Mouse (Mus musculus): ENCODE measurements around the gene Oprd1.

DNA sequence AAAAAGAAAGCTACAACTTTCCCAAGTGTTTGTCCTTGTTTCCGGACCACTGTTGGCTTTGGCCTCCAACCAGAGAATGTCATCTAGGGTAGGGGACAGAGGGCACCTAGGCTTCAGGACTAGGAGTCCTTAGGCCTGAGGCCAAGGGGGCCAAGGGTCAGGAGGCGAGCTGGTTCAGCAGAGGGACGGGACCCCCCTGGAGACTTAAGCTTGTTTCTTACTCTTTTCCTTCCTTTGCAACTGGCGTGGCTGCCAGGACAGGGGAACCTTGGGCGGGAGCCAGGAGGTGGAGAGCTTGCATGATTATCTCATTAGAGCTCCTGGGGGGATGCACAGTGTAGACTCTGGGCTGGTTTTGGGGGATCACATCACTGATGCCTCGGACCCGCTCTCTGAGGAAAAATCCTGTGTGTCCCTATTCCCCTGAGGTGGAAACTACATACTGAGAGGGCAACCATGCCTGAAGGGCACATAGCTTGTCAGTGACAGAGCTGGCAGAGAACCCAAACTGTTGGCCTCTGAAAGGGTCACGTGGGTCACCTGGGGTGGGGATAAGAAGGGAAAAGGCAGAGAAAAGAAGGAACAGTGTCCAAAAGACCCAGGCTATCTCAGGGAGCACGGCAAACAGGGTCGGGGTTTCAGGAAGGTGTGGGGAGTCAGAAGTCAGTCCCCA lies 78.0 kb downstream of the Oprd1 start:
- TF ChIP-seq CTCF (IDR thresholded peaks at IDR 0.05; ENCODE audit: extremely low read depth, insufficient read length, insufficient replicate concordance, low read depth, low read length) = no peak
- no peak for TF ChIP-seq POLR2A (IDR thresholded peaks at IDR 0.05; ENCODE audit: low read depth, low read length)
